Mouse (Mus musculus) midbrain, embryonic 11.5 days (tissue): ENCODE results near the gene Zfp780b. TPM values are rescaled to one million over a fixed set of nuclear protein-coding genes. Genes with fewer than 3 reads are reported as not detected.
"Not testable (repeated sequence)": the region's sequence is repeated elsewhere in the genome, so short reads cannot be mapped to it uniquely, and the experiment has no call there.

ENCODE experiments used
- ATAC-seq: fragments of 200-750 bp; cut with Nextera tagmentation; 2 replicates; pipeline ENCODE4 v1.8.0; 2017; ENCODE audit warnings: moderate TSS enrichment, moderate library complexity; ENCODE audit not compliant: low FRiP score
- DNase-seq: peaks from one replicate; pipeline ENCODE4 v3.0.0; 2015; ENCODE audit warnings: low spot score; ENCODE audit errors: missing footprints
- H3K27ac ChIP-seq: fragments of 300-500 bp; sonication (generic); 2 replicates; pipeline ENCODE4 v1.5.1; 2014; ENCODE audit warnings: low read depth, low read length
- H3K27me3 ChIP-seq: fragments of 300-500 bp; sonication (generic); 2 replicates; pipeline ENCODE4 v1.6.1; 2014; ENCODE audit warnings: mild to moderate bottlenecking, low read length, moderate library complexity, mixed read lengths; ENCODE audit not compliant: control insufficient read depth, insufficient read depth
- H3K36me3 ChIP-seq: fragments of 300-500 bp; sonication (generic); 2 replicates; pipeline ENCODE4 v1.6.1; 2014; ENCODE audit warnings: mild to moderate bottlenecking, low read length, moderate library complexity, mixed read lengths; ENCODE audit not compliant: control insufficient read depth, insufficient read depth
- H3K4me1 ChIP-seq: fragments of 300-500 bp; sonication (generic); 2 replicates; pipeline ENCODE4 v1.6.1; 2014; ENCODE audit warnings: low read length; ENCODE audit not compliant: control insufficient read depth, insufficient read depth
- H3K4me2 ChIP-seq: fragments of 300-500 bp; sonication (generic); 2 replicates; pipeline ENCODE4 v1.6.1; 2014; ENCODE audit warnings: mild to moderate bottlenecking, moderate library complexity
- H3K4me3 ChIP-seq: fragments of 300-500 bp; sonication (generic); 2 replicates; pipeline ENCODE4 v1.5.1; 2014; ENCODE audit warnings: low read depth, low read length
- H3K9ac ChIP-seq: fragments of 300-500 bp; sonication (generic); 2 replicates; pipeline ENCODE4 v1.6.1; 2014; ENCODE audit warnings: low read length
- H3K9me3 ChIP-seq: fragments of 300-500 bp; sonication (generic); 2 replicates; pipeline ENCODE4 v1.6.1; 2016; ENCODE audit warnings: low read length; ENCODE audit not compliant: control insufficient read depth
- WGBS: fragments of 180-500 bp; shearing (Covaris S2); extraction: QIAGEN DNeasy Blood & Tissue Kit; methylation state at CpG from one replicate; pipeline ENCODE4 v1.1.7; 2014; 5-methylcytosine and 5-hydroxymethylcytosine counted together
- polyA plus RNA-seq: library from polyadenylated mRNA; unstranded; fragments of >200 nt; fragmentation: Nextera tagmentation; extraction: Ambion mirVana; gene quantifications from 2 replicates; pipeline ENCODE4 v1.2.1, GENCODE M21; 2014

The Zfp780b gene
- polyA plus RNA-seq, 1 experiment from 2014 or later: 21.1 TPM

- no peak overlapping the region for H3K4me3 ChIP-seq
- peak overlapping the region; percentile 31; the same call in 1 of the 2 replicates for H3K9ac ChIP-seq
- peaks cover 5% of the 10 kb centered on the region for H3K4me1 ChIP-seq
- no peak for DNase-seq
- WGBS: 24% methylated on average over 7 of the region's 7 CpGs
- no peaks in the 10 kb centered on the region for H3K9me3 ChIP-seq
- no peaks in the 10 kb centered on the region for H3K36me3 ChIP-seq
- peak; percentile 38; the same call in 1 of the 2 replicates for ATAC-seq
- peak overlapping the region; percentile 31; the same call in 1 of the 2 replicates for H3K4me2 ChIP-seq
- no peak overlapping the region for H3K27ac ChIP-seq
- H3K27me3 ChIP-seq: no peaks in the 10 kb centered on the region
Measured at GRCm38 (mm10) chr7:27933050-27933799, 45.7 kb downstream of the Zfp780b start.

- Histone ChIP-seq H3K4me3 (peak within 1 kb of the TSS; percentile 75), H3K9me3 (no peaks in the 10 kb centered on the region), H3K4me1 (peaks cover 5% of the 10 kb centered on the region), H3K36me3 (no peaks in the 10 kb centered on the region), H3K9ac (peak within 1 kb of the TSS; percentile 76), H3K27ac (peak within 1 kb of the TSS; percentile 30; the same call in 1 of the 2 replicates), H3K4me2 (peak within 1 kb of the TSS; percentile 89), H3K27me3 (no peaks in the 10 kb centered on the region)
- WGBS: 4% methylated on average over 40 of the region's 40 CpGs
- DNase-seq (peak; percentile 98), ATAC-seq (peak; percentile 87)
Measured at GRCm38 (mm10) chr7:27928818-27929695, 49.9 kb downstream of the Zfp780b start, which contains the start of gene Zfp974. Gene Zfp974 (minus strand): TSS chr7:27929460.

- H3K4me2 ChIP-seq, H3K27ac ChIP-seq, H3K4me3 ChIP-seq, ATAC-seq, H3K4me1 ChIP-seq, DNase-seq, H3K9ac ChIP-seq, H3K27me3 ChIP-seq, H3K9me3 ChIP-seq, H3K36me3 ChIP-seq: not testable (repeated sequence)
- 57% methylated on average over 4 of the region's 4 CpGs for WGBS
Measured at GRCm38 (mm10) chr7:27927041-27927440, 51.9 kb downstream of the Zfp780b start.

- H3K27me3 ChIP-seq, H3K9me3 ChIP-seq, ATAC-seq, H3K4me1 ChIP-seq, H3K27ac ChIP-seq, H3K9ac ChIP-seq, DNase-seq, H3K4me3 ChIP-seq, H3K4me2 ChIP-seq: not testable (repeated sequence)
- H3K36me3 ChIP-seq: peaks cover 10% of the 10 kb centered on the region
- WGBS: 80% methylated on average over 3 of the region's 4 CpGs
Measured at GRCm38 (mm10) chr7:27910952-27911351, 68.0 kb downstream of the Zfp780b start.

Other genes with a start within 250 kb of the Zfp780b start
- 83.0 and 89.2 TPM in 2 replicates for gene Zfp60, start 247.8 kb downstream of the Zfp780b start, polyA plus RNA-seq
- gene Zfp626, start 172.0 kb downstream of the Zfp780b start, polyA plus RNA-seq: 2.4 and 2.8 TPM in 2 replicates
- 12.3 and 13.1 TPM in 2 replicates for gene Zfp59, start 140.6 kb downstream of the Zfp780b start, polyA plus RNA-seq
- 3.0 and 3.9 TPM in 2 replicates for gene Zfp607a, start 121.6 kb downstream of the Zfp780b start, polyA plus RNA-seq
- 11.7 and 12.6 TPM in 2 replicates for gene Zfp974, start 49.7 kb downstream of the Zfp780b start, polyA plus RNA-seq
- gene Zfp850, start 34.9 kb upstream of the Zfp780b start, polyA plus RNA-seq: 8.5 and 10.1 TPM in 2 replicates
- gene Psmc4, start 70.9 kb upstream of the Zfp780b start, polyA plus RNA-seq: 422 and 423 TPM in 2 replicates
- gene Fcgbp, start 92.1 kb upstream of the Zfp780b start, polyA plus RNA-seq: not detected in 2 replicates
- 0.03 and 0.08 TPM in 2 replicates for gene 9530053A07Rik, start 150.3 kb upstream of the Zfp780b start, polyA plus RNA-seq
- 43.2 and 46.0 TPM in 2 replicates for gene Fbl, start 190.5 kb upstream of the Zfp780b start, polyA plus RNA-seq
- gene Dyrk1b, start 200.3 kb upstream of the Zfp780b start, polyA plus RNA-seq: 14.5 and 16.0 TPM in 2 replicates